Mouse (Mus musculus): ENCODE data around the gene Cntrl. TPM values are rescaled to one million over a fixed set of nuclear protein-coding genes. Genes with fewer than 3 reads are reported as not detected.

The Cntrl gene
- 78.1 and 105 TPM in 2 replicates for total RNA-seq (2023)

GRCm38 (mm10) chr2:35109141-35109923 is at the start of gene Cntrl:
Gene Cntrl (plus strand): TSS chr2:35109492.

GRCm38 (mm10) chr2:35061338-35061737 is 48.0 kb upstream of the Cntrl start, which contains the start of gene Hc:
Gene Hc (minus strand): TSS chr2:35061438.

GRCm38 (mm10) chr2:35101443-35101842 is 7.8 kb upstream of the Cntrl start, which contains the start of gene AI182371:
Gene AI182371 (minus strand): TSS chr2:35101543.

GRCm38 (mm10) chr2:35200898-35201668 is 91.8 kb downstream of the Cntrl start, which contains the start of gene Rab14:
Gene Rab14 (minus strand): TSS chr2:35201120.

Other genes with a start within 250 kb of the Cntrl start
- not detected in 2 replicates for gene Cutal, start 235.1 kb upstream of the Cntrl start, total RNA-seq (2023)
- 11.6 and 21.5 TPM in 2 replicates for gene Psmd5, start 234.5 kb upstream of the Cntrl start, total RNA-seq (2023)
- gene Phf19, start 195.5 kb upstream of the Cntrl start, total RNA-seq (2023) = 9.7 and 11.0 TPM in 2 replicates
- 15.9 and 21.1 TPM in 2 replicates for gene Traf1, start 147.7 kb upstream of the Cntrl start, total RNA-seq (2023)
- gene Hc, start 48.1 kb upstream of the Cntrl start, total RNA-seq (2023) = 1.4 and 1.5 TPM in 2 replicates
- 0.66 TPM in 1 of 2 replicates, not detected in the other for gene AI182371, start 7.9 kb upstream of the Cntrl start, total RNA-seq (2023)
- 199 and 276 TPM in 2 replicates for gene Rab14, start 91.6 kb downstream of the Cntrl start, total RNA-seq (2023)
- 249 and 253 TPM in 2 replicates for gene Gsn, start 146.9 kb downstream of the Cntrl start, total RNA-seq (2023)
- gene Stom, start 227.5 kb downstream of the Cntrl start, total RNA-seq (2023) = 62.0 and 84.0 TPM in 2 replicates